Mouse (Mus musculus): ENCODE measurements at regions not wholly inside any gene's neighbourhood (a gene's known extent, or its start where the extent isn't known, plus 50 kb on each side); places are given as distances from the start of the nearest gene placed in this dataset.
"Not testable (repeated sequence)": the region's sequence is repeated elsewhere in the genome, so short reads cannot be mapped to it uniquely, and the experiment has no call there.

GRCm38 (mm10) chr8:78065890-78066493 is 147.1 kb upstream of the Ttc29 start:
- no peak for DNase-seq (ENCODE audit: low spot score)
- 32% methylated on average over 10 of the region's 10 CpGs for WGBS
- no peak for ATAC-seq (ENCODE audit: low FRiP score)

GRCm38 (mm10) chr8:78068087-78068910 is 144.8 kb upstream of the Ttc29 start:
- no peaks in the 10 kb centered on the region for H3K9me3 ChIP-seq (ENCODE audit: control insufficient read depth, low read length)
- H3K4me1 ChIP-seq (replicated peaks; ENCODE audit: control insufficient read depth, insufficient read depth, low read length) = peaks cover 11% of the 10 kb centered on the region
- whole genome bisulfite sequencing = 24% methylated on average over 13 of the region's 13 CpGs
- 0 out of 2 replicates have a peak, but pooled peaks cover 6% of the 10 kb centered on the region for H3K27me3 ChIP-seq (ENCODE audit: control insufficient read depth, insufficient read depth, low read length)
- no peak for ATAC-seq (ENCODE audit: low FRiP score)
- no peaks in the 10 kb centered on the region for H3K36me3 ChIP-seq (replicated peaks; ENCODE audit: control insufficient read depth, insufficient read depth)
- no peak overlapping the region for H3K9ac ChIP-seq
- no peak overlapping the region for H3K4me2 ChIP-seq (replicated peaks)
- no peak for DNase-seq (ENCODE audit: low spot score)
- no peak overlapping the region for H3K27ac ChIP-seq
- H3K4me3 ChIP-seq (replicated peaks; ENCODE audit: low read length) = no peak overlapping the region

More at GRCm38 (mm10) chr8:78065890-78066493, 147.1 kb upstream of the Ttc29 start:
- no peak overlapping the region for H3K9ac ChIP-seq
- H3K4me3 ChIP-seq (replicated peaks; ENCODE audit: low read length) = no peak overlapping the region
- H3K27me3 ChIP-seq (ENCODE audit: control insufficient read depth, insufficient read depth, low read length) = 0 out of 2 replicates have a peak, but pooled peaks cover 6% of the 10 kb centered on the region
- H3K9me3 ChIP-seq (ENCODE audit: control insufficient read depth, low read length) = no peaks in the 10 kb centered on the region
- no peak overlapping the region for H3K4me2 ChIP-seq (replicated peaks)
- H3K27ac ChIP-seq = no peak overlapping the region
- no peaks in the 10 kb centered on the region for H3K36me3 ChIP-seq (replicated peaks; ENCODE audit: control insufficient read depth, insufficient read depth)
- peaks cover 11% of the 10 kb centered on the region for H3K4me1 ChIP-seq (replicated peaks; ENCODE audit: control insufficient read depth, insufficient read depth, low read length)

GRCm38 (mm10) chr8:78073821-78074220 is 139.3 kb upstream of the Ttc29 start:
- no peak for ATAC-seq (ENCODE audit: low FRiP score)
- WGBS = 91% methylated on average over 7 of the region's 7 CpGs
- no peaks in the 10 kb centered on the region for H3K36me3 ChIP-seq (replicated peaks; ENCODE audit: control insufficient read depth, insufficient read depth)
- no peak overlapping the region for H3K9ac ChIP-seq
- no peaks in the 10 kb centered on the region for H3K9me3 ChIP-seq (ENCODE audit: control insufficient read depth, low read length)
- H3K4me2 ChIP-seq (replicated peaks) = no peak overlapping the region
- H3K27me3 ChIP-seq (ENCODE audit: control insufficient read depth, insufficient read depth, low read length) = no peaks in the 10 kb centered on the region
- no peak overlapping the region for H3K4me3 ChIP-seq (replicated peaks; ENCODE audit: low read length)
- no peak overlapping the region for H3K27ac ChIP-seq
- no peaks in the 10 kb centered on the region for H3K4me1 ChIP-seq (replicated peaks; ENCODE audit: control insufficient read depth, insufficient read depth, low read length)
- DNase-seq (ENCODE audit: low spot score) = no peak

GRCm38 (mm10) chr8:78077122-78077521 is 136.0 kb upstream of the Ttc29 start:
- Histone ChIP-seq H3K9me3 (ENCODE audit: control insufficient read depth, low read length) (no peaks in the 10 kb centered on the region), H3K4me2 (replicated peaks) (no peak overlapping the region), H3K9ac (no peak overlapping the region), H3K4me3 (replicated peaks; ENCODE audit: low read length) (no peak overlapping the region), H3K4me1 (replicated peaks; ENCODE audit: control insufficient read depth, insufficient read depth, low read length) (no peaks in the 10 kb centered on the region), H3K27ac (0 out of 2 replicates have a peak overlapping the region, but pooled peaks have one; percentile 20), H3K36me3 (replicated peaks; ENCODE audit: control insufficient read depth, insufficient read depth) (no peaks in the 10 kb centered on the region), H3K27me3 (ENCODE audit: control insufficient read depth, insufficient read depth, low read length) (no peaks in the 10 kb centered on the region)
- ATAC-seq (ENCODE audit: low FRiP score) (no peak), DNase-seq (ENCODE audit: low spot score) (no peak)
- 37% methylated on average over 4 of the region's 4 CpGs for WGBS

- not testable (repeated sequence) for H3K4me2 ChIP-seq (replicated peaks); ATAC-seq (ENCODE audit: low FRiP score); H3K9me3 ChIP-seq (ENCODE audit: control insufficient read depth, low read length); H3K27me3 ChIP-seq (ENCODE audit: control insufficient read depth, insufficient read depth, low read length); H3K27ac ChIP-seq; H3K4me3 ChIP-seq (replicated peaks; ENCODE audit: low read length); H3K4me1 ChIP-seq (replicated peaks; ENCODE audit: control insufficient read depth, insufficient read depth, low read length); H3K9ac ChIP-seq; DNase-seq (ENCODE audit: low spot score); H3K36me3 ChIP-seq (replicated peaks; ENCODE audit: control insufficient read depth, insufficient read depth)
- 50% methylated on average over 7 of the region's 7 CpGs for WGBS
These were observed 131.7 kb upstream of the Ttc29 start for GRCm38 (mm10) chr8:78081395-78081794.

GRCm38 (mm10) chr8:78083012-78083411 is 130.1 kb upstream of the Ttc29 start:
- ATAC-seq (ENCODE audit: low FRiP score) (no peak), DNase-seq (ENCODE audit: low spot score) (no peak)
- Histone ChIP-seq H3K9ac (no peak overlapping the region), H3K4me3 (replicated peaks; ENCODE audit: low read length) (no peak overlapping the region), H3K4me1 (replicated peaks; ENCODE audit: control insufficient read depth, insufficient read depth, low read length) (no peaks in the 10 kb centered on the region), H3K36me3 (replicated peaks; ENCODE audit: control insufficient read depth, insufficient read depth) (no peaks in the 10 kb centered on the region), H3K4me2 (replicated peaks) (no peak overlapping the region), H3K9me3 (ENCODE audit: control insufficient read depth, low read length) (no peaks in the 10 kb centered on the region), H3K27me3 (ENCODE audit: control insufficient read depth, insufficient read depth, low read length) (no peaks in the 10 kb centered on the region), H3K27ac (no peak overlapping the region)
- WGBS = 84% methylated on average over 2 of the region's 2 CpGs

- H3K36me3 ChIP-seq (replicated peaks; ENCODE audit: control insufficient read depth, insufficient read depth) = no peaks in the 10 kb centered on the region
- no peak overlapping the region for H3K27ac ChIP-seq
- H3K27me3 ChIP-seq (ENCODE audit: control insufficient read depth, insufficient read depth, low read length) = no peaks in the 10 kb centered on the region
- WGBS = 97% methylated on average over 3 of the region's 3 CpGs
- no peaks in the 10 kb centered on the region for H3K9me3 ChIP-seq (ENCODE audit: control insufficient read depth, low read length)
- H3K4me3 ChIP-seq (replicated peaks; ENCODE audit: low read length) = no peak overlapping the region
- DNase-seq (ENCODE audit: low spot score) (no peak), ATAC-seq (ENCODE audit: low FRiP score) (no peak)
- no peak overlapping the region for H3K9ac ChIP-seq
- no peak overlapping the region for H3K4me2 ChIP-seq (replicated peaks)
- H3K4me1 ChIP-seq (replicated peaks; ENCODE audit: control insufficient read depth, insufficient read depth, low read length) = no peaks in the 10 kb centered on the region
These were observed 126.7 kb upstream of the Ttc29 start for GRCm38 (mm10) chr8:78086361-78086760.

- ATAC-seq (ENCODE audit: low FRiP score) (no peak), DNase-seq (ENCODE audit: low spot score) (no peak)
- H3K27me3 ChIP-seq (ENCODE audit: control insufficient read depth, insufficient read depth, low read length) = no peaks in the 10 kb centered on the region
- no peaks in the 10 kb centered on the region for H3K36me3 ChIP-seq (replicated peaks; ENCODE audit: control insufficient read depth, insufficient read depth)
- H3K4me1 ChIP-seq (replicated peaks; ENCODE audit: control insufficient read depth, insufficient read depth, low read length) = no peaks in the 10 kb centered on the region
- H3K4me2 ChIP-seq (replicated peaks) = no peak overlapping the region
- H3K27ac ChIP-seq = no peak overlapping the region
- H3K9ac ChIP-seq = no peak overlapping the region
- H3K4me3 ChIP-seq (replicated peaks; ENCODE audit: low read length) = no peak overlapping the region
- no peaks in the 10 kb centered on the region for H3K9me3 ChIP-seq (ENCODE audit: control insufficient read depth, low read length)
- 90% methylated on average over 9 of the region's 9 CpGs for WGBS
These were observed 122.5 kb upstream of the Ttc29 start for GRCm38 (mm10) chr8:78090382-78091122.

- Histone ChIP-seq H3K9me3 (ENCODE audit: control insufficient read depth, low read length) (no peaks in the 10 kb centered on the region), H3K36me3 (replicated peaks; ENCODE audit: control insufficient read depth, insufficient read depth) (no peaks in the 10 kb centered on the region), H3K9ac (no peak overlapping the region), H3K4me3 (replicated peaks; ENCODE audit: low read length) (no peak overlapping the region), H3K4me2 (replicated peaks) (no peak overlapping the region), H3K4me1 (replicated peaks; ENCODE audit: control insufficient read depth, insufficient read depth, low read length) (no peaks in the 10 kb centered on the region; the same call in 1 of the 2 replicates), H3K27me3 (ENCODE audit: control insufficient read depth, insufficient read depth, low read length) (no peaks in the 10 kb centered on the region), H3K27ac (no peak overlapping the region)
- ATAC-seq (ENCODE audit: low FRiP score) (no peak), DNase-seq (ENCODE audit: low spot score) (no peak)
- 61% methylated on average over 5 of the region's 5 CpGs for WGBS
These were observed 116.7 kb upstream of the Ttc29 start for GRCm38 (mm10) chr8:78096383-78096782.

Measured in hindbrain, embryonic 14.5 days (tissue).